Mouse (Mus musculus): ENCODE data around the gene Cat. TPM values are rescaled to one million over a fixed set of nuclear protein-coding genes. Genes with fewer than 3 reads are reported as not detected.
A peak's percentile ranks its signal among the peaks of the same experiment; 100 is the strongest.

Cat gene
- polyA plus RNA-seq, 1 experiment from 2014 or later, result 96.6 TPM

- H3K4me1 ChIP-seq (ENCODE audit: control insufficient read depth in 2 of 2, insufficient read depth in 2 of 2, low read length in 2 of 2), result peaks cover 9 to 19% of the 10 kb centered on the region in 2 experiments
- H3K4me3 ChIP-seq (ENCODE audit: control insufficient read depth in 1 of 2, insufficient read depth in 1 of 2, low read depth in 1 of 2, low read length in 2 of 2), result no peak overlapping the region
- WGBS, result 29% methylated on average over 5 of the region's 5 CpGs
- no peaks in the 10 kb centered on the region for H3K27me3 ChIP-seq (ENCODE audit: control insufficient read depth, insufficient read depth, low read length)
- no peak overlapping the region for H3K9ac ChIP-seq (ENCODE audit: low read length)
- ATAC-seq (ENCODE audit: insufficient number of reproducible peaks, insufficient read depth, low FRiP score, low read depth), result peak; percentile 46; the same call in 1 of the 2 replicates
- H3K27ac ChIP-seq (replicated peaks in 1 of 2; ENCODE audit: control insufficient read depth in 1 of 2, insufficient read depth in 1 of 2, low read depth in 2 of 2, low read length in 2 of 2), result peak overlapping the region; percentile 58 to 67
- H3K4me2 ChIP-seq (ENCODE audit: low read length), result no peak overlapping the region
- no peaks in the 10 kb centered on the region for H3K36me3 ChIP-seq (ENCODE audit: control insufficient read depth, insufficient read depth, low read length)
- no peaks in the 10 kb centered on the region for H3K9me3 ChIP-seq (ENCODE audit: control insufficient read depth, low read length)
These were observed 48.4 kb downstream of the Cat start for GRCm38 (mm10) chr2:103436534-103436933.

- no peaks in the 10 kb centered on the region for H3K27me3 ChIP-seq (ENCODE audit: control insufficient read depth, insufficient read depth, low read length)
- no peak for ATAC-seq (ENCODE audit: insufficient number of reproducible peaks, insufficient read depth, low FRiP score, low read depth)
- H3K4me3 ChIP-seq (ENCODE audit: control insufficient read depth in 1 of 2, insufficient read depth in 1 of 2, low read depth in 1 of 2, low read length in 2 of 2), result no peak overlapping the region
- WGBS, result 72% methylated on average over 2 of the region's 2 CpGs
- H3K27ac ChIP-seq (replicated peaks in 1 of 2; ENCODE audit: control insufficient read depth in 1 of 2, insufficient read depth in 1 of 2, low read depth in 2 of 2, low read length in 2 of 2), result no peak overlapping the region
- H3K36me3 ChIP-seq (ENCODE audit: control insufficient read depth, insufficient read depth, low read length), result no peaks in the 10 kb centered on the region
- no peak overlapping the region for H3K9ac ChIP-seq (ENCODE audit: low read length)
- H3K9me3 ChIP-seq (ENCODE audit: control insufficient read depth, low read length), result no peaks in the 10 kb centered on the region
- H3K4me2 ChIP-seq (ENCODE audit: low read length), result no peak overlapping the region
- H3K4me1 ChIP-seq (ENCODE audit: control insufficient read depth in 2 of 2, insufficient read depth in 2 of 2, low read length in 2 of 2), result peaks cover 9 to 19% of the 10 kb centered on the region in 2 experiments
These were observed 49.9 kb downstream of the Cat start for GRCm38 (mm10) chr2:103435110-103435509.

DNA sequence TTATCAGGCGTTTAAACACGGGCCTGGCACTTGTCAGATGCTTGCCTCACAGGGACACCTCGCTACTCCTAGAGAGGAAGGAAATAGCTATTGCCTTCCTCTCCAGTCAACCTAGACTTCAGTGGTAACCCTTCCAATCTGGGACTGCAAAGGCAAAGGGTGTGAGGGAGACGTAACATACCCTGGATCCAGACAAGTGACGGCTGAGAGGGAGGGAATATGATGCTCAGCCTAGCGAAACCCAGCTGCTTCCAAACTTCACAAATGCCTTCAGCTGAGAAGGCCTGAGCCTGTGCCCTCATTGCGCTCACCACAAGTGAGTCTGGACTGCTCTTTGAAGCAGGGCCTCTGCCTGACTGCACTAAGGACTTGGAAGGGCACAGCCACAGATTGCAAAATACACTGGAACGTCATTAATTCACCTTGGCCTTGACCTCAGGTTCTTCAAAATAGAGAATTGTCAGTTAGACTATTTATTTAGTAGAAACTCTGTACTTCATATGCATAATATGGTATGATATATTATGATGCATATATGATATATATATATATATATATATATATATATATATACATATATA, 52.2 kb downstream of the Cat start:
- Histone ChIP-seq H3K9me3 (ENCODE audit: control insufficient read depth, low read length) (no peaks in the 10 kb centered on the region), H3K36me3 (ENCODE audit: control insufficient read depth, insufficient read depth, low read length) (no peaks in the 10 kb centered on the region), H3K27me3 (ENCODE audit: control insufficient read depth, insufficient read depth, low read length) (no peaks in the 10 kb centered on the region), H3K4me2 (ENCODE audit: low read length) (no peak overlapping the region), H3K27ac (replicated peaks in 1 of 2; ENCODE audit: control insufficient read depth in 1 of 2, insufficient read depth in 1 of 2, low read depth in 2 of 2, low read length in 2 of 2) (peak overlapping the region in 1 of 2 experiments; percentile 24; a peak in 2 of 4 replicates), H3K4me1 (ENCODE audit: control insufficient read depth in 2 of 2, insufficient read depth in 2 of 2, low read length in 2 of 2) (peaks cover 7 to 15% of the 10 kb centered on the region in 2 experiments), H3K9ac (ENCODE audit: low read length) (no peak overlapping the region), H3K4me3 (ENCODE audit: control insufficient read depth in 1 of 2, insufficient read depth in 1 of 2, low read depth in 1 of 2, low read length in 2 of 2) (no peak overlapping the region)
- no peak for ATAC-seq (ENCODE audit: insufficient number of reproducible peaks, insufficient read depth, low FRiP score, low read depth)
- 26% methylated on average over 8 of the region's 8 CpGs for WGBS

DNA sequence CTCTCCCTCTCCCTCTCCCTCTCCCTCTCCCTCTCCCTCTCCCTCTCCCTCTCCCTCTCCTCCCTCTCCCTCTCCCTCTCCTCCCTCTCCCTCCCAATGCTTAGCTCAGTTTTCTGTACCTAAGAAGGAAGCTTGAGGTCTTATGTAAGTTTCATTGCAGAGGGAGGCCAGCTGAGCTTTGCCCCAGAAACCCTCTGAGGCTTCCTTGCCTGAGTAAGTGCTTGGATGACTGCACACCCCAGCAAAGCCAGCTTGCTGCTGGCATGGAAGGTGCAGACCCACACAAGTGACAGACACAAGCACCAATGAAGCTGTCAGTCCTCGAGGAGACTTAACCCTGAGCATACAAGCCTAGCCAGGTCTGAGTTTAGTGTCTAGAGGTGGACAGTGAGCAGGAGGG, 54.2 kb downstream of the Cat start:
- no peak for ATAC-seq (ENCODE audit: insufficient number of reproducible peaks, insufficient read depth, low FRiP score, low read depth)
- no peaks in the 10 kb centered on the region for H3K36me3 ChIP-seq (ENCODE audit: control insufficient read depth, insufficient read depth, low read length)
- H3K4me2 ChIP-seq (ENCODE audit: low read length), result no peak overlapping the region
- H3K4me1 ChIP-seq (ENCODE audit: control insufficient read depth in 2 of 2, insufficient read depth in 2 of 2, low read length in 2 of 2), result peaks cover 3 to 5% of the 10 kb centered on the region in 2 experiments; a peak in 3 of 4 replicates
- H3K9ac ChIP-seq (ENCODE audit: low read length), result no peak overlapping the region
- no peaks in the 10 kb centered on the region for H3K27me3 ChIP-seq (ENCODE audit: control insufficient read depth, insufficient read depth, low read length)
- 26% methylated on average over 1 of the region's 1 CpGs for WGBS
- no peaks in the 10 kb centered on the region for H3K9me3 ChIP-seq (ENCODE audit: control insufficient read depth, low read length)
- no peak overlapping the region for H3K4me3 ChIP-seq (ENCODE audit: control insufficient read depth in 1 of 2, insufficient read depth in 1 of 2, low read depth in 1 of 2, low read length in 2 of 2)
- no peak overlapping the region for H3K27ac ChIP-seq (replicated peaks in 1 of 2; ENCODE audit: control insufficient read depth in 1 of 2, insufficient read depth in 1 of 2, low read depth in 2 of 2, low read length in 2 of 2)

GRCm38 (mm10) chr2:103428356-103428755, 56.6 kb downstream of the Cat start:
- H3K27ac ChIP-seq (replicated peaks in 1 of 2; ENCODE audit: control insufficient read depth in 1 of 2, insufficient read depth in 1 of 2, low read depth in 2 of 2, low read length in 2 of 2), result no peak overlapping the region
- H3K4me2 ChIP-seq (ENCODE audit: low read length), result no peak overlapping the region
- H3K36me3 ChIP-seq (ENCODE audit: control insufficient read depth, insufficient read depth, low read length), result no peaks in the 10 kb centered on the region
- H3K9ac ChIP-seq (ENCODE audit: low read length), result no peak overlapping the region
- WGBS, result 84% methylated on average over 3 of the region's 3 CpGs
- peaks cover 7 to 10% of the 10 kb centered on the region in 2 experiments for H3K4me1 ChIP-seq (ENCODE audit: control insufficient read depth in 2 of 2, insufficient read depth in 2 of 2, low read length in 2 of 2)
- H3K4me3 ChIP-seq (ENCODE audit: control insufficient read depth in 1 of 2, insufficient read depth in 1 of 2, low read depth in 1 of 2, low read length in 2 of 2), result no peak overlapping the region
- no peaks in the 10 kb centered on the region for H3K9me3 ChIP-seq (ENCODE audit: control insufficient read depth, low read length)
- no peaks in the 10 kb centered on the region for H3K27me3 ChIP-seq (ENCODE audit: control insufficient read depth, insufficient read depth, low read length)
- no peak for ATAC-seq (ENCODE audit: insufficient number of reproducible peaks, insufficient read depth, low FRiP score, low read depth)

DNA sequence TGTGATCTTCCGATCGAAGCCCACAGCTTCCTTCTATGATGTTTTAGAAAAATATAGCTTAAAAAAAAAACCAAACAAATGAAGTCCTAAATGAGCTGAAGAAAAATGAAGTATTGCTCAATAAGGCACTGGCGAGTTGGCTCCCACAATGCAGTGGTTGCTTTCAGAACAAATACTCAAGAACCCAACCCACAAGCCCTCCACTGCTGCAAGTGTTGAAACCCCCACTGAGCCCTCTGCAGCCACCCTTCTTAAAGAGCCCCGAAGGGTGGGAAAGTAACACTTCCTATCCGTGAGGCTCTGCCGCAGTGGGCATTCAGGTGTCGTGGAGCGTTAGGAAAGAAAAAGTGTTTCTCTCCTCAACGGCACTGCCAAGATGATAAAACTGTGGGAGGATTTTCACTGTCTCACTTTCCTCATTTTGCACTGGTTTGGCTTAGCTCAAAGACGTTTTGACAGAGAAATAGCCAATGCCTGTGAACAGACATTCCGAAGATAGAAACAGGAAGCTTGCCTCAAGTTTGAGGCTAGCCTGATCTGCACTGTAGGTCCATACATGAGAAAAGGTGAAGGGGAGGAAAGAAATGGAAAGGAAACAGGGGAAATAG, 59.4 kb downstream of the Cat start:
- H3K4me1 ChIP-seq (ENCODE audit: control insufficient read depth in 2 of 2, insufficient read depth in 2 of 2, low read length in 2 of 2), result peaks cover 7 to 11% of the 10 kb centered on the region in 2 experiments; a peak in 3 of 4 replicates
- H3K27ac ChIP-seq (replicated peaks in 1 of 2; ENCODE audit: control insufficient read depth in 1 of 2, insufficient read depth in 1 of 2, low read depth in 2 of 2, low read length in 2 of 2), result no peak overlapping the region
- no peaks in the 10 kb centered on the region for H3K36me3 ChIP-seq (ENCODE audit: control insufficient read depth, insufficient read depth, low read length)
- H3K27me3 ChIP-seq (ENCODE audit: control insufficient read depth, insufficient read depth, low read length), result no peaks in the 10 kb centered on the region
- ATAC-seq (ENCODE audit: insufficient number of reproducible peaks, insufficient read depth, low FRiP score, low read depth), result no peak
- H3K4me3 ChIP-seq (ENCODE audit: control insufficient read depth in 1 of 2, insufficient read depth in 1 of 2, low read depth in 1 of 2, low read length in 2 of 2), result no peak overlapping the region
- H3K9ac ChIP-seq (ENCODE audit: low read length), result no peak overlapping the region
- H3K4me2 ChIP-seq (ENCODE audit: low read length), result no peak overlapping the region
- no peaks in the 10 kb centered on the region for H3K9me3 ChIP-seq (ENCODE audit: control insufficient read depth, low read length)
- 62% methylated on average over 11 of the region's 11 CpGs for WGBS

DNA sequence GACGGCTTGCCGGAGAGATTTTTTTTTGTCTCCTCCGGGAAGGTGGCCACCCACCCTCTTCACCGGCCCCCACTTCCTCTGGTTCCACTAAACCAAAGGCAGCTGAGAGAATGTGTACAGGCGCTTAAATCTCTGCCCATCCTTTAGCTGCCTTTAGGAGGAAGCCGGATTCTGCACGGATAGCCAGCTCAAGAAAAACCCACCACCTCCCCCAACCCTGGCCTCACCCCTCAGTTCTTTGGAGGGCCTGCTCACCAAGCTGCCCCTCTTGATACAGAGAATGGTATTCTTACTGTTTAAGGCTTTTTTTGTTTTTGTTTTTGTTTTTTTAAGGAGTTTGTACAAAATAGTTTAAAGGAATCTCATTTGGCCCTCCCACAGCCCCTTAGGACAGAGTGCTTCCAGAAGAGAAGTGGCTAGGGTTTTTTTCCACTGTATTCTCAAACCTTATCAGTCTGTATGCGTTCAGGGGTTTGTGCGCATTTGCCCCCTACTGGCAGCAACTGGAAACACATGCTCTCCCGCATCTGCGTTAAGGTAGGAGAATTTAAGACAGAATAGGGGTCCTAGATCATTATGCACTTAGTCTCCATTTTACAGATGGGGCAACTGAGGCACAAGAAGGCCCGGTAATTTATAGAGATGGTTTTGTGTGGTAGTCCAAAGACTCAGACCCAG, 60.5 kb downstream of the Cat start:
- ATAC-seq (ENCODE audit: insufficient number of reproducible peaks, insufficient read depth, low FRiP score, low read depth), result no peak
- Histone ChIP-seq H3K36me3 (ENCODE audit: control insufficient read depth, insufficient read depth, low read length) (no peaks in the 10 kb centered on the region), H3K4me3 (ENCODE audit: control insufficient read depth in 1 of 2, insufficient read depth in 1 of 2, low read depth in 1 of 2, low read length in 2 of 2) (no peak overlapping the region), H3K4me1 (ENCODE audit: control insufficient read depth in 2 of 2, insufficient read depth in 2 of 2, low read length in 2 of 2) (peaks cover 8 to 12% of the 10 kb centered on the region in 2 experiments; a peak in 3 of 4 replicates), H3K27me3 (ENCODE audit: control insufficient read depth, insufficient read depth, low read length) (no peaks in the 10 kb centered on the region), H3K4me2 (ENCODE audit: low read length) (peak overlapping the region; percentile 23; the same call in 1 of the 2 replicates), H3K9me3 (ENCODE audit: control insufficient read depth, low read length) (no peaks in the 10 kb centered on the region), H3K27ac (replicated peaks in 1 of 2; ENCODE audit: control insufficient read depth in 1 of 2, insufficient read depth in 1 of 2, low read depth in 2 of 2, low read length in 2 of 2) (no peak overlapping the region), H3K9ac (ENCODE audit: low read length) (no peak overlapping the region)
- WGBS, result 22% methylated on average over 12 of the region's 12 CpGs
